15 mouse cellular contexts compared by ENCODE assay signal in the genomic region with DNA sequence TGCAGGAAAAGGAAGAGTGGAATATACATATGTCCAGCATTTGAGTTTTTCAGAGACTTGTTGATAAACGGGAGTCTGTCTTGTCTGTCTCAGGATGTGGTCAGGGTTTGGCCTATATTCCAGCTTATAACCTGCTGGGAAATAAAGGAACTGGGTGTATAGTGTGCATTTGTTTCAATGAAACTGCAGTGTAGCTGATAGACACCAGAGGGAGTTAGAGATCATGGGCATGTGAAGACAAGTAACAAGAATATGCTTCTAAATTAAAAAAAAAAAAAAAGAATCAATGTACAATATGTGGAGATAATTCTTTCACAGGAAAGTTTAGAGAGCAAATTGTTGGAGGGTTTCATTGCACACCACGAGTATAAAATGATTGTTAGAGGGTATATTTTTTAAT.
DNase-seq lines count a peak whose midpoint lies in the region; ATAC-seq and TF ChIP-seq lines count a peak whose summit lies in the region.
"Had no signal": no experiment of that assay in that cellular context is flagged by ENCODE, and none has a peak within 500 bp of the region (broad histone marks: within the 10 kb centered on the region; RNA-seq: fewer than 3 reads in every experiment).

No protein-coding gene starts in this region.

- intact Hi-C loops in left cerebral cortex, postnatal 10 days (cut with DNase I), result no loop called here

- peak; percentile 48 for TF ChIP-seq CTCF in forebrain, postnatal 0 days (IDR thresholded peaks at IDR 0.05; ENCODE audit: low read depth)

- no peak for ATAC-seq in forebrain, postnatal 0 days
- no peak for ATAC-seq in forebrain, embryonic 16.5 days
- ATAC-seq: forebrain, embryonic 15.5 days had no signal

- no peaks in the 10 kb centered on the region for H3K9me3 ChIP-seq in forebrain, postnatal 0 days (ENCODE audit: low read length)
- H3K9me3 ChIP-seq in forebrain, embryonic 16.5 days (ENCODE audit: control insufficient read depth, low read length), result no peaks in the 10 kb centered on the region
- H3K9me3 ChIP-seq: forebrain, embryonic 15.5 days; liver, embryonic 13.5 days had no signal

- no peaks in the 10 kb centered on the region for H3K4me1 ChIP-seq in forebrain, postnatal 0 days (ENCODE audit: insufficient read depth)
- no peaks in the 10 kb centered on the region for H3K4me1 ChIP-seq in forebrain, embryonic 16.5 days (replicated peaks; ENCODE audit: control insufficient read depth, insufficient read depth, low read length)
- H3K4me1 ChIP-seq: forebrain, embryonic 15.5 days; liver, embryonic 13.5 days had no signal

- no peaks in the 10 kb centered on the region for H3K27me3 ChIP-seq in forebrain, postnatal 0 days (ENCODE audit: insufficient read depth, low read length)
- H3K27me3 ChIP-seq in forebrain, embryonic 16.5 days (replicated peaks; ENCODE audit: control insufficient read depth, insufficient read depth, low read length), result no peaks in the 10 kb centered on the region
- H3K27me3 ChIP-seq: forebrain, embryonic 15.5 days; liver, embryonic 13.5 days had no signal

- H3K4me2 ChIP-seq in forebrain, postnatal 0 days (ENCODE audit: low read depth), result no peak overlapping the region
- no peak overlapping the region for H3K4me2 ChIP-seq in forebrain, embryonic 16.5 days (ENCODE audit: low read length)
- H3K4me2 ChIP-seq: forebrain, embryonic 15.5 days; liver, embryonic 13.5 days had no signal

- 48% methylated on average over 2 of the region's 2 CpGs for WGBS in forebrain, postnatal 0 days
- 41% methylated on average over 2 of the region's 2 CpGs for WGBS in forebrain, embryonic 16.5 days

- H3K36me3 ChIP-seq in forebrain, postnatal 0 days (ENCODE audit: insufficient read depth), result no peaks in the 10 kb centered on the region
- no peaks in the 10 kb centered on the region for H3K36me3 ChIP-seq in forebrain, embryonic 16.5 days (ENCODE audit: control insufficient read depth, insufficient read depth)
- H3K36me3 ChIP-seq: forebrain, embryonic 15.5 days; liver, embryonic 13.5 days had no signal

- H3K27ac ChIP-seq in forebrain, postnatal 0 days (ENCODE audit: low read depth, low read length), result no peak overlapping the region
- H3K27ac ChIP-seq in forebrain, embryonic 16.5 days (ENCODE audit: low read length), result no peak overlapping the region
- H3K27ac ChIP-seq: forebrain, embryonic 15.5 days; liver, embryonic 13.5 days had no signal

- no peak overlapping the region for H3K9ac ChIP-seq in forebrain, postnatal 0 days
- no peak overlapping the region for H3K9ac ChIP-seq in forebrain, embryonic 16.5 days (replicated peaks; ENCODE audit: low read depth, low read length)
- H3K9ac ChIP-seq: forebrain, embryonic 15.5 days; liver, embryonic 13.5 days had no signal

- peak; percentile 2 for DNase-seq in forebrain, postnatal 0 days
- DNase-seq in left cerebral cortex, adult 18-20 months (ENCODE audit: low spot score in 2 of 2), result peak; percentile 1 to 6
- no peak for DNase-seq in left cerebral cortex, postnatal 10 days (ENCODE audit: extremely low spot score in 1 of 2, low spot score in 2 of 2)
- DNase-seq in 416B (ENCODE audit: low read depth), result peak; percentile 2
- peak; percentile 21 for DNase-seq in ZHBTc4 (ENCODE audit: low read depth, low spot score)
- DNase-seq in adrenal gland, postnatal 25 days, result no peak
- DNase-seq in frontal cortex, postnatal 14 days (ENCODE audit: low spot score in 2 of 2), result no peak
- DNase-seq: cerebellum, postnatal 25 days; heart, postnatal 36 days; kidney, adult 18-20 months; liver, embryonic 13.5 days; thymus, postnatal 4 days had no signal

- no peak overlapping the region for H3K4me3 ChIP-seq in forebrain, postnatal 0 days (ENCODE audit: low read depth, low read length)
- H3K4me3 ChIP-seq in forebrain, embryonic 16.5 days (replicated peaks; ENCODE audit: low read length), result no peak overlapping the region
- H3K4me3 ChIP-seq: forebrain, embryonic 15.5 days; liver, embryonic 13.5 days; myocyte had no signal

Comparison
In these comparisons a context has a peak if more than half of its experiments do, and no peak if none do; other contexts are left out.
1. DNase-seq: peak in forebrain, postnatal 0 days (single experiment), left cerebral cortex, adult 18-20 months (2 of 2), 416B (single experiment) and ZHBTc4 (single experiment); none in left cerebral cortex, postnatal 10 days (0 of 2), adrenal gland, postnatal 25 days (single experiment) and frontal cortex, postnatal 14 days (0 of 2).